In the genomic region with DNA sequence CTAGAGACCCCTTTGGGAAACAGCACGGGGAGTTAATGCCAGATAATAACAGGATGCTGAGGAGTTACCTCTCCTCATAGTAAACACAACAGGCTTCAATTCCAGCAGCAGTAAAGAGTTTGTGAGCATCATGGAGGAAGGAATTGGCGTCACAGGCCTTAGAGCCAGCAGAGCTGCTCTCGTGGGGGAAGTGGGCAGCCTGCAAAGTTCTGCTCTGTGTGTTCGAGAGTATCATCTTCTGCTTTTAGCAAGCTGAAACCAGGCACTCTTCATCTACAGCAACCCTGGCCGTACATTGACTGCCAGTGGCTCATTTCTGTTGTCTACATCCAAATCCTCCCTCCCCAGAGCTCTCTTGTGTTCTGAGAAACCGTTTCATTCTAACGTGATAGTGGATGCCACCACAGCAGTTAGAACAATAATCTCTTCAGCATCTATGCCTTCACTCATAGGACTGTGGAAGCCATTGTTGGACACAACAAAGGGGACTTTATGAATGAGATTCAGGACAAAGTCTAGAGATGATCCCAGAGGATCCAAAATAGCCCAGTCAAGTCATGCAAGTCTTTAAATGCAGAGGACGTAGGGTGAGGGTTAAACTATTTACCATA, we compare ENCODE assay signal across 27 mouse cellular contexts. TPM values are rescaled to one million over a fixed set of nuclear protein-coding genes. Genes with fewer than 3 reads are reported as not detected.
A peak's percentile ranks its signal among the peaks of the same experiment; 100 is the strongest.
DNase-seq lines count a peak whose midpoint lies in the region; ATAC-seq lines count a peak whose summit lies in the region.
"Had no signal": no experiment of that assay in that cellular context is flagged by ENCODE, and none has a peak within 500 bp of the region (broad histone marks: within the 10 kb centered on the region; RNA-seq: fewer than 3 reads in every experiment).

No protein-coding gene starts in this region.

- no peaks in the 10 kb centered on the region for H3K27me3 ChIP-seq in splenic B cell, adult 2 months (ENCODE audit: control insufficient read depth, insufficient read depth, low read length, poor library complexity, severe bottlenecking)
- H3K27me3 ChIP-seq: embryonic facial prominence, embryonic 12.5 days; hindbrain, embryonic 13.5 days; intestine, embryonic 15.5 days had no signal

- DNase-seq in frontal cortex, adult 2 months (ENCODE audit: extremely low spot score in 1 of 2, low spot score in 1 of 2): no peak
- DNase-seq in A20 (ENCODE audit: low read depth, low spot score): peak; percentile 32
- DNase-seq in splenic B cell, adult 2 months (ENCODE audit: low read depth, low spot score): peak; percentile 21
- DNase-seq in c-Kit-positive CD71-positive TER-119-positive erythroid progenitor cells, embryonic 14.5 days (ENCODE audit: low spot score): no peak
- no peak for DNase-seq in layer of hippocampus, adult 11-12 months (ENCODE audit: low spot score)
- DNase-seq: adrenal gland, adult 2 months; adrenal gland, postnatal 36 days; cerebellum, adult 11-12 months; cerebellum, adult 9-11 months; cerebellum, postnatal 36 days; embryo, embryonic 11 days; gastrocnemius, adult 2 months; gastrocnemius, postnatal 25 days; heart, adult 18-20 months; heart, postnatal 10 days had no signal

- peak; percentile 27; the same call in 1 of the 2 replicates for ATAC-seq in frontal cortex, adult (ENCODE audit: low TSS enrichment)
- ATAC-seq in common myeloid progenitor, adult 5-6 weeks (replicated peaks; ENCODE audit: low read depth, poor library complexity, severe bottlenecking): peak; percentile 69
- ATAC-seq: forebrain, embryonic 16.5 days; intestine, embryonic 15.5 days had no signal

- H3K36me3 ChIP-seq in splenic B cell, adult 2 months (ENCODE audit: control insufficient read depth, insufficient read depth, low read length, poor library complexity, severe bottlenecking): no peaks in the 10 kb centered on the region
- H3K36me3 ChIP-seq: embryonic facial prominence, embryonic 12.5 days; heart, embryonic 10.5 days; hindbrain, embryonic 13.5 days; intestine, embryonic 15.5 days had no signal

RNA-seq across cellular contexts. Expression of gene Il12b, which starts 44.9 kb away (rescaled TPM):
- not detected in 2 replicates for polyA plus RNA-seq in frontal cortex, adult 2 months (2012; rRNA removed)
- total RNA-seq in common myeloid progenitor, adult 5-6 weeks (2017): not detected in 2 replicates
- total RNA-seq: adrenal gland, adult 2 months; adrenal gland, postnatal 36 days; ES-E14; gastrocnemius, adult 2 months; gastrocnemius, postnatal 25 days; heart, adult 18-20 months; heart, postnatal 10 days; hematopoietic stem cell, adult 5-6 weeks had no signal
- polyA plus RNA-seq: adrenal gland, adult 2 months; brain, embryonic 14.5 days; embryonic facial prominence, embryonic 12.5 days; forebrain, embryonic 11.5 days; heart, embryonic 10.5 days; heart, embryonic 14.5 days; intestine, embryonic 15.5 days had no signal

Comparison
In these comparisons a context has a peak if more than half of its experiments do, and no peak if none do; other contexts are left out.
1. DNase-seq: peak in A20 (single experiment) and splenic B cell, adult 2 months (single experiment); none in frontal cortex, adult 2 months (0 of 2), c-Kit-positive CD71-positive TER-119-positive erythroid progenitor cells, embryonic 14.5 days (single experiment) and layer of hippocampus, adult 11-12 months (single experiment).